Mouse (Mus musculus) Muller cell, postnatal 12 days (primary cell): ENCODE results near the gene Cep112.

ENCODE experiments used
- DNase-seq: peaks from one replicate; pipeline ENCODE4 v3.0.0-alpha.2; 2015; ENCODE audit errors: inconsistent ontology term

Cep112 gene

GRCm38 (mm10) chr11:108876633-108877205, 451.7 kb downstream of the Cep112 start:
- no peak for DNase-seq

GRCm38 (mm10) chr11:108877520-108877919, 452.5 kb downstream of the Cep112 start:
- DNase-seq, result no peak

- DNase-seq, result no peak
These were observed 455.6 kb downstream of the Cep112 start for GRCm38 (mm10) chr11:108880546-108880945.

GRCm38 (mm10) chr11:108881662-108882061, 456.7 kb downstream of the Cep112 start:
- no peak for DNase-seq

DNA sequence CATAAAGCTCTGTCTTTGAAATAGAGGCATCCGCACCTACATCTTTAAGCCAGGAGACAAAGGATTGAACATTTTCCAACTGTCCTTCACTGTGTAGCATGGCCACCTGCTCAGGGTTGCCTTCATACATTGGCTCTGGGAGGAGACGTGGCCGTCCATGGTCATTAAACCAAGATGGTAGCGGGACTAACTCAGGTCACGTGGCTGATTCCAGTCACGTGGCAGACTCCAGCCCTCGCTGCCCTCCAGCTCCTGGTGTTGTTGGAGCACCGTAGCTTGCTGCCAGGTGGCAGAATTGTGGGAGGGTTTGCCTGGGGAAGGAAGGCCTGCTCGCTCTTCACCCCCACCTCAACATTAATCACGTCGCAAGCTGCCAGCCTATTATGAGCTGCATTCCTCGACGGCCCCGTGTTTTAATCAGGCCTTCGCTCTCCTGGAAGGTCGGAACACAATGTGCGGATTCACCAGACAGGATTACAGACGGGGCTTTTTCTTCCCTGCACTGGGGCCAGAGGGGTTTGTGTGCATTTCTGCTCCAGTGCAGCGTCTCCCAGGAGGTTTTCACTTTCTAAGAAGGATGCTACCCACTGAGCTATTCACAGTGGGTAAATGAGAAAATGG, 460.4 kb downstream of the Cep112 start:
- no peak for DNase-seq

DNA sequence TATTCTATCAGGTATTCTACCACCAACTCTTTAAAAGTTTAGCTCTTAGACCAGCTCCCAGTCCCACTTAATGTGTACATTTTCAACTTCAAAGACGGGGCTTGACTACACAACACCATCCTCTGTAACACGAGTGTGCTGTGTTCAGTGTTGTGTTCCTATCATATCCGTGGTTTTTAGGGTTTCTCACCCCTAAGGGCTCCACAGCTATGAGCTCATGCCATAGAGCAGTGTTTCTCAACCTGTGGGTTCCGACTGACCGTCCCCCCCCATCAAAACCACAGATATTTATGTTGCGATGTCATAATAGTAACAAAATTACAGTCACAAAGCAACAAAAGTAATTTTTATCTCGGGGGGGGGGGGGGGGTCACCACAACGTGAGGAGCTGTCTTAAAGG, 461.1 kb downstream of the Cep112 start:
- no peak for DNase-seq

GRCm38 (mm10) chr11:108889121-108889520, 464.1 kb downstream of the Cep112 start:
- DNase-seq, result no peak

- DNase-seq, result no peak
These were observed 465.6 kb downstream of the Cep112 start for GRCm38 (mm10) chr11:108890544-108890943.

GRCm38 (mm10) chr11:108891111-108891870, 466.3 kb downstream of the Cep112 start:
- no peak for DNase-seq

DNA sequence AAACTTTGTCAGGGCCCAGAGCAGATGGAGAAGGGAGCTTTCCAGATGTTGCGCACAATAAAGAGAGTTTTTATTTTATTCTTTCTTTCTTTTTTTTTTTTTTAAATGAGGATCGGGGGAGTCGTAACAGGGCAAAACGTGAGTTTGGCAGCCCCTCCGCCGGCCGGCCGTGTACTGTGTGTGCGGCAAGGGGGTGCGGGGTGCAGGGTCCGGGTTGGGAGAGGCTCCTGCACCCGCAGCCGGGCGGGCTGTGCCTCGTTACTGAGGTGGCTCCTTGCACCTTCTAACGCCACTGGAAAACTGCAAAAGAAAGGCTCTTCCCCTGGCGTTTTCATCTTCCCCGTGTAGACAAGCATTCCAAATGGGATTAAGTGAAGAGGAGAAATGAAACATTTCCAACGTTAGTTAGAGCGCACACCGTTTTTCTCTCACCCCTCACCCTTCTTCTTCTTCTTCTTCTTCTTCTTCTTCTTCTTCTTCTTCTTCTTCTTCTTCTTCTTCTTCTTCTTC, 466.9 kb downstream of the Cep112 start:
- DNase-seq, result no peak

- DNase-seq, result no peak
These were observed 467.4 kb downstream of the Cep112 start for GRCm38 (mm10) chr11:108892406-108892805.

- DNase-seq, result no peak
These were observed 468.3 kb downstream of the Cep112 start for GRCm38 (mm10) chr11:108893232-108893790.

DNA sequence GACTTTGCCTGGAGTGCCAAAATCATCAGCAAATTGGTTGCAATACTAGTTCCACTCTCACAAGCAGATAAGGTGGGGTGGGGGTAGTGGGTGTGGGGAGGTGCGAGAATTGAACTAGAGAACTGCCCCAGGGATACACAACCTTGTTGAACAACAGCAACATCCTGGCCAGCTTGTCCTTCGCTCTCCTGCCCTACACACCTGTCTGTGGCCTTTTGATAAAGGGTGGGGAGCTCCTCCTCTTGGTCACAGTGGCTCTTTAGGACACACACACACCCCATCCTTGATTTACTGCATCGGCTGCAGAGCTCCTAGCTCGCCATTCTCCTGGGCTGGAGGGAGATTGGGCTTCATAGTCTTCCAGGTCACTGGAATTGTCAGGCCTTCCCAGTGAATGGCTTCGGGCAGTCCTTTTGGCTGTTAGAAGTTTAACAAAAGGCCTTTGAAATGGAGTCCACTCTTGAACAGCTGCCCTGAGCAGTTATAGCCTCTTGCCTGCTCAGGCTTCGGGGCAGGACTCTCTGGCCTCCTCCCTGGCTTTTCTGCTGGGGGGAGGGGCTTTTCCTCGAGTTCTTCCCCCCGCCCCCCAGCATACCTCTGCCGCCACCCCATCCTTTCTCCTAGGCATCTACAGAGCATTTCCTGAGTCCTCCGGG, 469.0 kb downstream of the Cep112 start:
- DNase-seq, result peak; percentile 70

GRCm38 (mm10) chr11:108897034-108897433, 472.0 kb downstream of the Cep112 start:
- no peak for DNase-seq

- DNase-seq, result peak; percentile 58
These were observed 473.1 kb downstream of the Cep112 start for GRCm38 (mm10) chr11:108898063-108898462.

DNA sequence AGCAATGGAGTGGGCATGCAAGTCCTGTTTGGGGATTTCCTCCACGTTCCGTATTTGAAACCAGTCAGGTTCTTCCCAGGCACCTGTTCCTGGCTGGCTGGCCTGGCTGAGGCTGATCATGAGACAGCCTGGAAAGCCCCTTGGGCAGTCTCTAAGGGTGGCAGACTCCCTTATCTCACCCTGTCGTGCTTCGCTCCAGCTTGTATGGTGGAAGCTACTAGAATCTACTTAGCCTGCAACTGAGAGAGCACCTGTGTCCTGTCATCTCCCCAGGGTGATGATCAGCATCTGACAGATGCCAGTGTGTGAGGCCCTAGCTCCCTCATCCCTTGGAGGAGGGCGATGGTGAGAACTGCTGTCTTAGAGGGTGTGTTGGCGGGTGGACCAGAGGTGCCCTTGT, 473.5 kb downstream of the Cep112 start:
- DNase-seq, result no peak

GRCm38 (mm10) chr11:108900718-108901488, 475.9 kb downstream of the Cep112 start:
- no peak for DNase-seq

GRCm38 (mm10) chr11:108901670-108902069, 476.7 kb downstream of the Cep112 start:
- DNase-seq, result no peak

GRCm38 (mm10) chr11:108902303-108902702, 477.3 kb downstream of the Cep112 start:
- no peak for DNase-seq

DNA sequence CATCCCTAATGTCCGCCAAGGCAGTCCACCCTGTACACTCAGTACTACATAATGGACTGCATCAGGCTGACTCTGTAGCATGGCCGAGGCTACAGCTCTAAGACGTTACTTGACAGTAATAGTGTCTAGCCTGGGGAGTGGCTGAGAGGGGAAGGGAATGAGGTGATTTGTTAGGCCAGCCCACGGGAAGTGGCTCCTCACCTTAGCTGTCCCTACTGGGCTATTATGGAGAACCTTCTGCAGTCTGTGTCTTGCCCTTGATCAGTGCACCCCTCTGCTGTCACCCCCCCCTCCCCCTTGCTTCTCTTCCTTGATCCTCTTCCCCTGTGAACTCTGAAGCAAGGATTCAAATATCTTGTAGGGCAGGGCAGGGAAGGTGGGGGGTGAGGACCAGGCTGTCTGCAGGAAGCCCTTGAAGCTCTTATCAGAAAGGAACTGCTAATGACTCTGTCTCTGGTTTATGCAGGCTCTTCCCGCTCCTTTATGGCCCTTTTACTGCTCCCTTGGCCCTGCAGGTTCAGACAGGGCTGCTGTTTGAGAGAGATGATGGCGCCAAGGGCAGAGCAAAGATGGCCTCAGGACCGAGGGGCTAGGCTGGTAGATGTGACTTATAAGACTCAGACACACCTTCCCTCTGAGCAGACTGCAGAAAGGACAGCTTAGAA, 481.7 kb downstream of the Cep112 start:
- no peak for DNase-seq
